Mouse (Mus musculus) megakaryocyte, embryonic 14.5 days (primary cell): ENCODE measurements at regions not wholly inside any gene's neighbourhood (a gene's known extent, or its start where the extent isn't known, plus 50 kb on each side); places are given as distances from the start of the nearest gene placed in this dataset.

Source experiments
- FLI1 ChIP-seq: IDR thresholded peaks from 2 replicates; pipeline ENCODE4 v1.6.1; 2012; ENCODE audit warnings: low read length, inconsistent platforms, mixed read lengths
- GATA1 ChIP-seq: IDR thresholded peaks from 3 replicates; pipeline ENCODE4 v1.6.1; 2012; ENCODE audit warnings: mixed read lengths, low read length, inconsistent platforms, borderline replicate concordance

- no peak for TF ChIP-seq GATA1
- no peak for TF ChIP-seq FLI1
Observed at GRCm38 (mm10) chr5:97625200-97625599, 168.4 kb upstream of the Gk2 start.
